Mouse (Mus musculus): ENCODE measurements around the gene Tmem54.

Gene Tmem54

GRCm38 (mm10) chr4:129105356-129105755 lies at the start of gene Tmem54:
Gene Tmem54, plus strand, starts transcription at chr4:129105548.
- DNase-seq (ENCODE audit: low spot score): no peak

GRCm38 (mm10) chr4:129055562-129055961 lies 49.8 kb upstream of the Tmem54 start:
- no peak for DNase-seq (ENCODE audit: low spot score)

GRCm38 (mm10) chr4:129057533-129058206 lies 47.7 kb upstream of the Tmem54 start:
- DNase-seq (ENCODE audit: low spot score): peak; percentile 92

DNA sequence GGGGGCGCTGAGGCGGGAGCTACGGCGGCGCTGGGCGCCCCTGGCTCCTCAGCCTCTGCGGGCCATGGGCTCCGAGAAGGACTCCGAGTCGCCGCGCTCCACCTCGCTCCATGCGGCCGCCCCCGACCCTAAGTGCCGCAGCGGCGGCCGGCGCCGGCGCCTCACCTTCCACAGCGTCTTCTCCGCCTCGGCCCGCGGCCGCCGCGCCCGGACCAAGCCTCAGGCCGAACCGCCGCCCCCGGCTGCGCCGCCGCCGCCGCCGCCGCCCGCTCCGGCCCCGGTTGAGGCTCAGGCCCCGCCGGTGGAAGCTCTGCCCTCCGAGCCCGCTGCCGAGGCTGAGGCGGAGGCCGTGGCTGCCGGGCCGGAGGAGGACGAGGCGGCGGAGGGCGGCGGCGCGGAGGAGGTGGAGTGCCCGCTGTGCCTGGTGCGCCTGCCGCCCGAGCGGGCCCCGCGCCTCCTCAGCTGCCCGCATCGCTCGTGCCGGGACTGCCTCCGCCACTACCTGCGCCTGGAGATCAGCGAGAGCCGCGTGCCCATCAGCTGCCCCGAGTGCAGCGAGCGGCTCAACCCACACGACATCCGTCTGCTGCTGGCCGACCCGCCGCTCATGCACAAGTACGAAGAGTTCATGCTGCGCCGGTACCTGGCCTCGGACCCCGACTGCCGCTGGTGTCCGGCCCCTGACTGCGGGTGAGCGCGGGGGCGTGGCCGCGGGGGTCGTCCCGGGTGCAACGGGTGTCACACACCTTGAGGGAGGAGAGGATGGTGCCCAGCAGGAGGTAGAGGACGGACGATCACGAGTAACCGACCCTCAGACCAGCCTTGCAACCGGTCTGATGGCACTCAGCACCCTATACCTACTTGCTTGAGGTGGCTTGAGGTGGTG lies 46.9 kb upstream of the Tmem54 start, which contains the start of gene Rnf19b:
Gene Rnf19b (plus strand): TSS at position 65 of the 886 bp plus-strand sequence.
- DNase-seq (ENCODE audit: low spot score): no peak

- peak; percentile 38 for DNase-seq (ENCODE audit: low spot score)
Observed at GRCm38 (mm10) chr4:129059125-129059551, 46.2 kb upstream of the Tmem54 start.

DNA sequence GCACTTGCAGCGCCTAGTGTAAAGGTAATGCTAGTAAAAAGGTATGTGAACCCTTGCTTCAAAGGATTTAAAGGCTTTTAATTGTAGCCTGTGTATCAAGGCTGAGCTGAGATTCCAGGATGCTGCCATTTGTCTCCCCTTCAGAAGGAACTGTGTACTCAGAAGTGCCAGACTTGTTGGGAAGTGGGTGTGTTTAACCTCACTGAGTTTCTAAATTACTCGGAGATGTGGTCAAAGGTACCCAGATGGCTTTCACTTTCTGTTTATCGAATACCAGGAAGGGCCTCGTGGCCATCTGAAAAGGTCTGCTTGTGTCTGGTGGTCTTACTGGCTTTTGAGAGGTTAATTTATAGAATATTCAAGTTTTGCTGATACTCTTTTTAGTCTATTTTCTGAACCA lies 45.4 kb upstream of the Tmem54 start:
- peak; percentile 55 for DNase-seq (ENCODE audit: low spot score)

DNA sequence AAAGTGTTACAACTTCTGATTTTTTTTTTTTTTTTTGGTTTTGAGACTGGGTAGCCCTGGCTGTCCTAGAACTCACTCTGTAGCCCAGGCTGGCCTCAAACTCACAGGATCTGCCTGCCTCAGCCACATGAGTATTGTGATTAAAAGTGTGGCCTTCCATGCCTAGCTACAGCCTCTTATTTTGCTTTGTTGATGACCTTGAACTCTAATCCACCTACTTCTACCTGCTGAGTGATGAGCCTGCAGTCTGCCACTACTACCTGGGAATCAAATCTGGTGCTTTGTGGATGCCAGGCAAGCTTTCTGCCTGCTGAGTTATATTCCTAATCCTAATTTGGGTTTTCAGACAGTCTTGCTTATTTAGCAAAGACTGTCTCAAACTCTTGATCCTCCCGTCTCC lies 43.9 kb upstream of the Tmem54 start:
- DNase-seq (ENCODE audit: low spot score): no peak

- no peak for DNase-seq (ENCODE audit: low spot score)
Observed at GRCm38 (mm10) chr4:129062281-129063075, 42.9 kb upstream of the Tmem54 start.

DNA sequence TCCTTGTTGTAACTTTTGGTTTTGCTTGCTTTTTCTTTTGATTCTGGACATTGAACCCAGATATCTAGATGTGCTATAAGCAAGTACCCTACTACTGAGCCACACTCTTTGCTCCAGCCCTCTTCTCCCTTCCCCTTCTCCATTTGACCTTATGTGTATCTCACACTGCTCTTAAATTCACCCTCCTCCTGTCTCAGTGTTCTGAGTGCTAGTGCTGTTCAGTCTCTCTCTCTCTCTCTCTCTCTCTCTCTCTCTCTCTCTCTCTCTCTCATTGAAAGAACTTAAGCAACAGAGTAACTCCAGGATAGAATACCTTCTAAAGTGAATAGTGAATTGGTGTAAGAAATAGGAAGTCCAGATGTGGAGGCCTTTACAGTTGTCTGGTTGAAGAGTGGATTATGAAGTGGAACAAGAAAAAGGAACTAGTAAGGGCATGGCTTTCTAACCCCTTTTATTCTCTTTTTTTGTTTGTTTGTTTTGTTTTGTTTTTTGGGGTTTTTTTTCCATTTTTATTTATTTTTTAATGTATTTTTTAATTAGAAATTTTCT lies 39.6 kb upstream of the Tmem54 start:
- no peak for DNase-seq (ENCODE audit: low spot score)

- peak; percentile 32 for DNase-seq (ENCODE audit: low spot score)
Observed at GRCm38 (mm10) chr4:129067638-129068415, 37.5 kb upstream of the Tmem54 start.

- no peak for DNase-seq (ENCODE audit: low spot score)
Observed at GRCm38 (mm10) chr4:129068848-129069247, 36.5 kb upstream of the Tmem54 start.

GRCm38 (mm10) chr4:129079126-129079525 lies 26.2 kb upstream of the Tmem54 start:
- DNase-seq (ENCODE audit: low spot score): no peak

GRCm38 (mm10) chr4:129081041-129081440 lies 24.3 kb upstream of the Tmem54 start:
- no peak for DNase-seq (ENCODE audit: low spot score)

DNA sequence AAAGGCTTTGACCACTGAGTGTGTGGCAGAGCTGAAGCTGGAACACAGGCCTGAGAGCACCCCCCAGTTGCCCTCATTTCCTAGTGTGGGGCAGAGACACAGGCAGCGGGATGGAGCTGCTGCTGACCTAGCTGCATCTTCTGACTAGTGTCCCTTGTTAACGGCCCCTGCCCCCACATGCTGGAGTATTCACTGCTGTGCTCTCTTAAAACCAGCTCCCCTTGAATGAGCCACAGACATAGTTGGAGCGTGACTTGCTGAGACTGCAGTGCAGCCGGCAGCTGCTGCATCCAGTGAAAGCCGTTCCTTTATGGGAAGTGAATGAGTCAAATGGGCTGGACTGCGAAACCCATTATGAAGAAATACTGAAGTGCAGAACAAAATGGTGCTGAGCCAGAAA lies 23.8 kb upstream of the Tmem54 start:
- peak; percentile 23 for DNase-seq (ENCODE audit: low spot score)

DNA sequence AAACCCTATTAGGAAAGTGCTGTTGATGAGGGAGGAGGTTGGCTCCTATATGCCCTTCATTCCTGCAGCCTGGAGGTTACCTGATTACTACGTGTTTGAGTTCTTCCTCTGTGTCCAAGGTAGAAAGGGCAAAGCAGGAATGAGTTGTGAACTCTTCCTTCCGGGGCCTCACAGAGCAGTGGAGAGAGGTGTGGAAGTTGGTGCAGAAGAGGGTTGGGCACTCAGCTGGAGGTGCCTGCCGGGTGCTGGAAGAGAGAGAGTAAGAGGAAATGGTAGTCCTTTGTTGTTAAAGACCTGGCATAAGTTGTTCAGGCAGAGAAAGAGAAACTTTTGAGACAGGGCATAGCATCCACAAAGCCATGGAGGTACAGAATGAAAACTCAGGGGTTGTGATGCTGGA lies 23.4 kb upstream of the Tmem54 start:
- DNase-seq (ENCODE audit: low spot score): no peak

GRCm38 (mm10) chr4:129082379-129083115 lies 22.8 kb upstream of the Tmem54 start:
- DNase-seq (ENCODE audit: low spot score): peak; percentile 82

GRCm38 (mm10) chr4:129084896-129085295 lies 20.5 kb upstream of the Tmem54 start:
- no peak for DNase-seq (ENCODE audit: low spot score)

DNA sequence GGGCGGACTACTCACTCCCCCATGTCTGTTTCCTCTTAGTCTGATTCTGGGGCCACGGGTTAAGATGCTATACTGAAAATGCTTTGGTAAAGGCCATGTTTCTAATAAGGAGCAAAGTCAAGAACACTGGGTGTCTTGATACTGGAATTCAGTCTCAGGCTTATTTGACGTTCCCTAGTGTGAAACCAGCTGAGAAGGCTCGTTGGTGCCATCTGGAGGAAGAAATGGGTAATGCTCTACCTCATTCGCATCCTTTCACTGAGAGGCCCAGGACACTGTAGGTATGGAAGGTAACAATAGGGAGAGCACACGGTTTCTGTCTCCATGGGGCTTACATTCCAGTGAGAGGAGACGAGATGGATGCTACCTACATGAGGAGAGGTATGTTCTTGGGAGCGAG lies 19.3 kb upstream of the Tmem54 start:
- DNase-seq (ENCODE audit: low spot score): peak; percentile 76

- no peak for DNase-seq (ENCODE audit: low spot score)
Observed at GRCm38 (mm10) chr4:129087850-129088249, 17.5 kb upstream of the Tmem54 start.

DNA sequence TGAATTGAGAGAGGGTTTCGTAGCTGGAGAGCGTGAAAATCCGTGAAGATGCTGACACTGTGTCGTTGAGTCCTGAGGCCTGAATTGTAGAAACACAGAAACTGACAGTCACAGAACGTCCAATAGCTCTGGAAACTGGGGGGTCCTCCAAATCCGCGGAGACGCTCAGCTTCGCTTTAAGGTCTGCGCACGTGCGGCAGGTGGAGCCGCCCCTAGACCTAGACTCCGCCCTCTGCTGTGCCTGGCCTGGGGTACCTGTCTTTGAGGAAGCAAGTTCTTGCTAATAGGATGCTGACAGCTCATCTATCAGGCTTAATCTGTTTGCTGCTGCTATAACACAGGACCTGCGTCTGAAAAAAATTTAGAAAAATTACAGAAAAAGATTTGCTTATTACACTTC lies 10.1 kb upstream of the Tmem54 start:
- DNase-seq (ENCODE audit: low spot score): no peak

DNA sequence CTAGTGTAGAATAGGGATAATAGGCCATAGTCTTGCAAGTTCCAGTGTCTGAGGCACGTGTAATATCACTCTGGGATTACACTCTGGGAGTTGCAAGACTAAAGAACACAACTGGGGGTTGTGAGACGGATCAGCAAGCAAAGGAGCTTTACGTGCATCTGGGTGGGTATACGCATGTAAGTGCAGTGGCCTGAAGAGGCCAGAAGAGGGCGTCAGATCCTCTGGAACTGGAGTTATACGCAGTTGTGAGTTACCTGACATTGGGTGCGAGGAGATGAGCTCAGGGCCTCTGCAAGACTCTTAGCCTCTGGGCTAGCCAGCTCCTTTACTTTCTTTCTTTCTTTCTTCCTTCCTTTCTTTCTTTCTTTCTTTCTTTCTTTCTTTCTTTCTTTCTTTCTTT lies 8.3 kb upstream of the Tmem54 start:
- DNase-seq (ENCODE audit: low spot score): no peak
